ENCODE assay signal across 13 mouse cellular contexts in genomic region chr11:119724709-119725108, GRCm38 (mm10).
"Had no signal": no experiment of that assay in that cellular context is flagged by ENCODE, and none has a peak within 500 bp of the region (broad histone marks: within the 10 kb centered on the region; RNA-seq: fewer than 3 reads in every experiment).

No protein-coding gene starts in this region.

- H3K4me2 ChIP-seq: kidney, embryonic 15.5 days; midbrain, embryonic 12.5 days had no signal

- H3K27ac ChIP-seq: kidney, embryonic 15.5 days; left cerebral cortex, adult 2 months; limb, embryonic 10.5 days; macrophage; midbrain, embryonic 12.5 days had no signal

- H3K27me3 ChIP-seq: kidney, embryonic 15.5 days; megakaryocyte, embryonic 14.5 days; midbrain, embryonic 12.5 days had no signal

- H3K9me3 ChIP-seq: kidney, embryonic 15.5 days; limb, embryonic 10.5 days; megakaryocyte, embryonic 14.5 days; midbrain, embryonic 12.5 days had no signal

- H3K9ac ChIP-seq: kidney, embryonic 15.5 days; midbrain, embryonic 12.5 days had no signal

- H3K4me3 ChIP-seq: kidney, embryonic 15.5 days; left cerebral cortex, adult 2 months; limb, embryonic 10.5 days; midbrain, embryonic 12.5 days had no signal

- DNase-seq: kidney, adult 2 months; kidney, postnatal 14 days; lung, adult 2 months; lung, postnatal 10 days; right cerebral cortex, postnatal 14 days; thymus, postnatal 36 days had no signal

- H3K4me1 ChIP-seq: kidney, embryonic 15.5 days; limb, embryonic 10.5 days; midbrain, embryonic 12.5 days had no signal

- ATAC-seq: intestine, embryonic 16.5 days had no signal
